Mouse (Mus musculus) CH12.LX (cell line): ENCODE measurements around the gene Ttc36. TPM values are rescaled to one million over a fixed set of nuclear protein-coding genes. Genes with fewer than 3 reads are reported as not detected.

Experiments used
- DNase-seq: peaks from one replicate; pipeline ENCODE4 v3.0.0-alpha.2; 2013; ENCODE audit errors: extremely low read depth
- H3K27ac ChIP-seq: 2 replicates; pipeline ENCODE4 v1.5.1; 2012; ENCODE audit warnings: low read depth, mild to moderate bottlenecking, control low read depth, moderate library complexity; ENCODE audit not compliant: insufficient read depth
- H3K27me3 ChIP-seq: replicated peaks from 2 replicates; pipeline ENCODE3; 2012; ENCODE audit warnings: inconsistent platforms
- H3K36me3 ChIP-seq, 2 experiments: replicated peaks in 1 of 2; 2 replicates each; pipeline versions ENCODE3 to v1.6.1; 2012; ENCODE audit warnings: inconsistent platforms in 1 of 2, low read length in 1 of 2, mild to moderate bottlenecking in 1 of 2, mixed read lengths in 1 of 2, moderate library complexity in 1 of 2; ENCODE audit not compliant: control insufficient read depth in 1 of 2, insufficient read depth in 1 of 2
- H3K4me1 ChIP-seq, 2 experiments: 2 replicates each; pipeline ENCODE4 v1.6.1; 2012; ENCODE audit warnings: inconsistent platforms in 1 of 2, moderate library complexity in 1 of 2; ENCODE audit not compliant: insufficient read depth in 2 of 2, control insufficient read depth in 1 of 2
- H3K4me2 ChIP-seq: 2 replicates; pipeline ENCODE4 v1.6.1; 2012; ENCODE audit warnings: low read depth, mild to moderate bottlenecking, control low read depth; ENCODE audit not compliant: poor library complexity, insufficient read depth, severe bottlenecking
- H3K4me3 ChIP-seq, 3 experiments: fragments of 150-350 bp in 1 of 3; sonication (generic) in 1 of 3; replicated peaks in 1 of 3; 2 replicates each; pipeline versions ENCODE3 to v1.5.1; 2011 to 2012; ENCODE audit warnings: low read depth in 2 of 3, low read length in 2 of 3, mild to moderate bottlenecking in 2 of 3, moderate library complexity in 2 of 3, control low read depth in 1 of 3, improper control_type of control experiment in 1 of 3, inconsistent platforms in 1 of 3, mixed read lengths in 1 of 3; ENCODE audit not compliant: poor library complexity in 1 of 3
- H3K79me2 ChIP-seq: replicated peaks from 2 replicates; pipeline ENCODE4 v1.6.1; 2012; ENCODE audit warnings: mild to moderate bottlenecking, moderate library complexity; ENCODE audit not compliant: control insufficient read depth, poor library complexity, insufficient read depth, severe bottlenecking; ENCODE audit errors: extremely low read depth
- H3K9ac ChIP-seq: 2 replicates; pipeline ENCODE4 v1.6.1; 2012; ENCODE audit warnings: low read depth, mild to moderate bottlenecking, control low read depth, moderate library complexity; ENCODE audit not compliant: insufficient read depth
- H3K9me3 ChIP-seq: replicated peaks from 2 replicates; pipeline ENCODE3; 2012; ENCODE audit warnings: low read length, inconsistent platforms, mixed read lengths
- BHLHE40 ChIP-seq: IDR thresholded peaks from 2 replicates; pipeline ENCODE4 v1.6.1; 2011; ENCODE audit warnings: mild to moderate bottlenecking, low read depth, low read length, improper control_type of control experiment
- CHD2 ChIP-seq: IDR thresholded peaks from 2 replicates; pipeline ENCODE4 v1.6.1; 2011; ENCODE audit warnings: low read length, improper control_type of control experiment
- CTCF ChIP-seq, 2 experiments: IDR thresholded peaks in 1 of 2; conservative IDR thresholded peaks in 1 of 2; 2 replicates each; pipeline ENCODE4 v1.5.1; 2011 to 2012; ENCODE audit warnings: low read depth in 2 of 2, low read length in 2 of 2, improper control_type of control experiment in 1 of 2, inconsistent platforms in 1 of 2, mild to moderate bottlenecking in 1 of 2, moderate library complexity in 1 of 2
- E2F4 ChIP-seq: IDR thresholded peaks from 2 replicates; pipeline ENCODE4 v1.6.1; 2011; ENCODE audit warnings: low read depth, low read length, improper control_type of control experiment; ENCODE audit not compliant: insufficient replicate concordance
- ELF1 ChIP-seq: IDR thresholded peaks from 2 replicates; pipeline ENCODE4 v1.6.1; 2014; ENCODE audit warnings: low read depth, mild to moderate bottlenecking, inconsistent platforms, low read length, improper control_type of control experiment
- ETS1 ChIP-seq: conservative IDR thresholded peaks from 2 replicates; pipeline ENCODE4 v1.6.1; 2012; ENCODE audit warnings: low read depth, mild to moderate bottlenecking, inconsistent platforms, low read length, improper control_type of control experiment, moderate library complexity
- HCFC1 ChIP-seq: IDR thresholded peaks from 2 replicates; pipeline ENCODE4 v1.6.1; 2012; ENCODE audit warnings: low read depth, mild to moderate bottlenecking, inconsistent platforms, low read length, improper control_type of control experiment
- KAT2A ChIP-seq: IDR thresholded peaks from 2 replicates; pipeline ENCODE4 v1.6.1; 2012; ENCODE audit warnings: low read length, improper control_type of control experiment, inconsistent platforms; ENCODE audit not compliant: insufficient replicate concordance
- MAFK ChIP-seq: IDR thresholded peaks from 2 replicates; pipeline ENCODE4 v1.6.1; 2011; ENCODE audit warnings: low read length, improper control_type of control experiment; ENCODE audit not compliant: insufficient replicate concordance
- MAZ ChIP-seq: IDR thresholded peaks from 2 replicates; pipeline ENCODE4 v1.6.1; 2012; ENCODE audit warnings: low read depth, mild to moderate bottlenecking, inconsistent platforms, low read length, improper control_type of control experiment, moderate library complexity
- MXI1 ChIP-seq: IDR thresholded peaks from 2 replicates; pipeline ENCODE4 v1.6.1; 2011; ENCODE audit warnings: mild to moderate bottlenecking, low read depth, low read length, improper control_type of control experiment
- NRF1 ChIP-seq: IDR thresholded peaks from 2 replicates; pipeline ENCODE4 v1.6.1; 2014; ENCODE audit warnings: low read depth, mild to moderate bottlenecking, inconsistent platforms, low read length, improper control_type of control experiment, moderate library complexity
- POLR2A ChIP-seq: IDR thresholded peaks from 2 replicates; pipeline ENCODE4 v1.6.1; 2011; ENCODE audit warnings: low read depth, mild to moderate bottlenecking, improper control_type of control experiment, low read length
- POLR2AphosphoS2 ChIP-seq: IDR thresholded peaks from 2 replicates; pipeline ENCODE4 v1.6.1; 2011; ENCODE audit warnings: low read depth, low read length, improper control_type of control experiment
- RAD21 ChIP-seq: IDR thresholded peaks from 2 replicates; pipeline ENCODE4 v1.6.1; 2011; ENCODE audit warnings: low read depth, mild to moderate bottlenecking, low read length, improper control_type of control experiment, moderate library complexity
- SIN3A ChIP-seq: IDR thresholded peaks from 2 replicates; pipeline ENCODE4 v1.6.1; 2012; ENCODE audit warnings: low read length, improper control_type of control experiment, inconsistent platforms
- TBP ChIP-seq: conservative IDR thresholded peaks from 2 replicates; pipeline ENCODE4 v1.6.1; 2011; ENCODE audit warnings: low read depth, low read length, improper control_type of control experiment
- TCF12 ChIP-seq: IDR thresholded peaks from 2 replicates; pipeline ENCODE4 v1.6.1; 2014; ENCODE audit warnings: low read depth, mild to moderate bottlenecking, inconsistent platforms, low read length, improper control_type of control experiment
- ZMIZ1 ChIP-seq: IDR thresholded peaks from 2 replicates; pipeline ENCODE4 v1.6.1; 2012; ENCODE audit warnings: low read depth, mild to moderate bottlenecking, inconsistent platforms, low read length, improper control_type of control experiment
- dilution Hi-C: fragments of 300-500 bp; cut with MboI; formaldehyde crosslinking; loops from 2 replicates; pipeline ENCODE4 v1.14.3; 2020; ENCODE audit warnings: low sequenced_read_pairs; ENCODE audit not compliant: extremely low pct_unique_long_range_greater_than_20kb, extremely low pct_ligation_motif_present
- in situ Hi-C: fragments of 300-500 bp; cut with MboI; formaldehyde crosslinking; loops from 3 replicates; pipeline ENCODE4 v1.14.3; 2019; ENCODE audit warnings: low sequenced_read_pairs, low pct_ligation_motif_present, low pct_unique_long_range_greater_than_20kb, mixed read lengths
- polyA plus RNA-seq: library from polyadenylated mRNA; unstranded; fragments of >175 nt; gene quantifications from 2 replicates; pipeline ENCODE4 v1.2.1, GENCODE M21; 2012; ENCODE audit warnings: low read depth; ENCODE audit not compliant: insufficient read length
- total RNA-seq, 2 experiments: library from RNA; depleted of rRNA; stranded (reverse); fragments of 300-350 nt in 1 of 2; fragments of >200 nt in 1 of 2; gene quantifications; 2 replicates each; pipeline ENCODE4 v1.2.3; 2012 to 2014

Gene Ttc36
- total and polyA plus RNA-seq, 3 experiments = 0.51 to 0.68 TPM; not detected in 1

GRCm38 (mm10) chr9:44810316-44810715 is 7.4 kb upstream of the Ttc36 start:
- TF ChIP-seq ETS1 = no peak
- Histone ChIP-seq H3K4me1 (no peaks in the 10 kb centered on the region), H3K36me3 (peaks cover 91 to 97% of the 10 kb centered on the region in 2 experiments), H3K9ac (no peak overlapping the region), H3K27me3 (no peaks in the 10 kb centered on the region), H3K9me3 (no peaks in the 10 kb centered on the region), H3K27ac (no peak overlapping the region), H3K79me2 (no peaks in the 10 kb centered on the region), H3K4me3 (no peak overlapping the region), H3K4me2 (no peak overlapping the region)
- no peak for DNase-seq
- in situ Hi-C loops (no loop called here), dilution Hi-C loops (no loop called here)

DNA sequence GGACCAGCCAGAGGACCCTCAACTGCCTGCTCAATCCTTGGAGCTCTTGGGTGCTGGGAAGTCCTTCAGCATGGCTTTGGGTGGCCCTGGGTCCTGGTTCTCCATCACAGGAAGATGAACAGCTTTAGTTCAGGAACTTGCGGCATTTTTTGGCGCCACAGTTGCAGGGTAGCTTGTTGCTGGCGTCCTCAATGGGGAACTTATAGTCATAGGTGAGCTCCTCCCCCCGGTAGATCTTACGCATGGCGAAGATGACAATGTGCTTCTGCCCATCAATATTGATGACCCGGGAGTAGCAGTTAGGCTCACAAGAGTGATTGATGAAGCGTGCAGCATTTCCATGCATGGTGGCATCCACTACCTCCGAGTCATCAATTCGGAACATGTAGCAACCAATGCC is 4.9 kb upstream of the Ttc36 start:
- no peak overlapping the region for H3K4me3 ChIP-seq
- dilution Hi-C loops (no loop called here), in situ Hi-C loops (no loop called here)
- no peak overlapping the region for H3K4me2 ChIP-seq
- DNase-seq = no peak
- H3K79me2 ChIP-seq = no peaks in the 10 kb centered on the region
- H3K27me3 ChIP-seq = no peaks in the 10 kb centered on the region
- H3K36me3 ChIP-seq = peaks cover 73 to 83% of the 10 kb centered on the region in 2 experiments
- no peak for TF ChIP-seq MAFK
- TF ChIP-seq ELF1 = no peak
- TF ChIP-seq RAD21 = no peak
- TF ChIP-seq CHD2 = no peak
- TF ChIP-seq E2F4 = no peak
- no peak for TF ChIP-seq KAT2A
- no peak for TF ChIP-seq HCFC1
- TF ChIP-seq CTCF (conservative IDR thresholded peaks at IDR 0.05 in 1 of 2, IDR thresholded peaks at IDR 0.05 in 1 of 2; ENCODE audit: low read depth in 2 of 2, low read length in 2 of 2) = no peak
- TF ChIP-seq TBP = no peak
- TF ChIP-seq SIN3A = no peak
- TF ChIP-seq BHLHE40 = no peak
- TF ChIP-seq POLR2A = no peak
- no peak for TF ChIP-seq MXI1
- TF ChIP-seq TCF12 = no peak
- no peak for TF ChIP-seq NRF1
- TF ChIP-seq ETS1 = no peak
- TF ChIP-seq ZMIZ1 = no peak
- TF ChIP-seq POLR2AphosphoS2 = no peak
- TF ChIP-seq MAZ = no peak
- H3K4me1 ChIP-seq = no peaks in the 10 kb centered on the region
- no peak overlapping the region for H3K27ac ChIP-seq
- no peaks in the 10 kb centered on the region for H3K9me3 ChIP-seq
- H3K9ac ChIP-seq = no peak overlapping the region
